Mouse (Mus musculus): Measurements from ENCODE around the gene Mprip. TPM values are rescaled to one million over a fixed set of nuclear protein-coding genes. Genes with fewer than 3 reads are reported as not detected.
A peak's percentile ranks its signal among the peaks of the same experiment; 100 is the strongest.
"Not testable (repeated sequence)": the region's sequence is repeated elsewhere in the genome, so short reads cannot be mapped to it uniquely, and the experiment has no call there.

The Mprip gene
- 100 to 1,000 TPM; 293 to 299 TPM for total RNA-seq (2021)

GRCm38 (mm10) chr11:59661005-59661404 is at the start of gene Mprip:
Mprip (plus strand) TSS chr11:59661305.
- intact Hi-C loops (cut with DNase I): loop anchor here (5.0 kb wide), 1 partner anchor 86 kb away; no protein-coding TSS in a partner anchor
- DNase-seq (ENCODE audit: low spot score in 2 of 2): no peak

- no peak for DNase-seq (ENCODE audit: low spot score in 2 of 2)
- intact Hi-C loops (cut with DNase I): no loop called here
These were observed 49.5 kb upstream of the Mprip start for GRCm38 (mm10) chr11:59611646-59612045.

- intact Hi-C loops (cut with DNase I): loop anchor here (1.0 kb wide), 1 partner anchor 89 kb away; no protein-coding TSS in a partner anchor
- DNase-seq (ENCODE audit: low spot score in 2 of 2): peak; percentile 22 to 26
These were observed 47.0 kb upstream of the Mprip start for GRCm38 (mm10) chr11:59614120-59614519.

- DNase-seq (ENCODE audit: low spot score in 2 of 2); intact Hi-C loops (cut with DNase I): not testable (repeated sequence)
These were observed 44.1 kb upstream of the Mprip start for GRCm38 (mm10) chr11:59616986-59617385.

- intact Hi-C loops (cut with DNase I): loop anchor here (5.0 kb wide), 2 partner anchors 125 to 155 kb away; no protein-coding TSS in a partner anchor
- DNase-seq (ENCODE audit: low spot score in 2 of 2): no peak
These were observed 38.9 kb upstream of the Mprip start for GRCm38 (mm10) chr11:59622214-59622613.

- peak; percentile 49 to 50 for DNase-seq (ENCODE audit: low spot score in 2 of 2)
- intact Hi-C loops (cut with DNase I): loop anchor here (5.0 kb wide), 2 partner anchors 123 to 153 kb away; no protein-coding TSS in a partner anchor
These were observed 37.0 kb upstream of the Mprip start for GRCm38 (mm10) chr11:59624017-59624630.

GRCm38 (mm10) chr11:59626192-59626591 is 34.9 kb upstream of the Mprip start:
- intact Hi-C loops (cut with DNase I): no loop called here
- DNase-seq (ENCODE audit: low spot score in 2 of 2): no peak

- intact Hi-C loops (cut with DNase I): no loop called here
- DNase-seq (ENCODE audit: low spot score in 2 of 2): no peak
These were observed 32.9 kb upstream of the Mprip start for GRCm38 (mm10) chr11:59628177-59628576.

GRCm38 (mm10) chr11:59629871-59630270 is 31.2 kb upstream of the Mprip start:
- DNase-seq (ENCODE audit: low spot score in 2 of 2): no peak
- intact Hi-C loops (cut with DNase I): no loop called here

- intact Hi-C loops (cut with DNase I): no loop called here
- no peak for DNase-seq (ENCODE audit: low spot score in 2 of 2)
These were observed 29.1 kb upstream of the Mprip start for GRCm38 (mm10) chr11:59631980-59632379.

GRCm38 (mm10) chr11:59633037-59633436 is 28.1 kb upstream of the Mprip start:
- intact Hi-C loops (cut with DNase I): no loop called here
- DNase-seq (ENCODE audit: low spot score in 2 of 2): peak in 1 of 2 experiments; percentile 29

- DNase-seq (ENCODE audit: low spot score in 2 of 2): no peak
- intact Hi-C loops (cut with DNase I): no loop called here
These were observed 27.0 kb upstream of the Mprip start for GRCm38 (mm10) chr11:59634001-59634660.

GRCm38 (mm10) chr11:59635251-59635795 is 25.8 kb upstream of the Mprip start:
- intact Hi-C loops (cut with DNase I): no loop called here
- DNase-seq (ENCODE audit: low spot score in 2 of 2): no peak

GRCm38 (mm10) chr11:59635821-59636694 is 25.0 kb upstream of the Mprip start:
- DNase-seq (ENCODE audit: low spot score in 2 of 2): no peak
- intact Hi-C loops (cut with DNase I): no loop called here

- intact Hi-C loops (cut with DNase I): no loop called here
- no peak for DNase-seq (ENCODE audit: low spot score in 2 of 2)
These were observed 24.2 kb upstream of the Mprip start for GRCm38 (mm10) chr11:59636695-59637414.

GRCm38 (mm10) chr11:59639957-59640643 is 21.0 kb upstream of the Mprip start:
- intact Hi-C loops (cut with DNase I): no loop called here
- no peak for DNase-seq (ENCODE audit: low spot score in 2 of 2)

- no peak for DNase-seq (ENCODE audit: low spot score in 2 of 2)
- intact Hi-C loops (cut with DNase I): no loop called here
These were observed 19.9 kb upstream of the Mprip start for GRCm38 (mm10) chr11:59641227-59641626.

GRCm38 (mm10) chr11:59642420-59642819 is 18.7 kb upstream of the Mprip start:
- DNase-seq (ENCODE audit: low spot score in 2 of 2): no peak
- intact Hi-C loops (cut with DNase I): no loop called here

GRCm38 (mm10) chr11:59645036-59645435 is 16.1 kb upstream of the Mprip start:
- DNase-seq (ENCODE audit: low spot score in 2 of 2): no peak
- intact Hi-C loops (cut with DNase I): no loop called here

All from left cerebral cortex, postnatal 36 days (tissue).